Comparison of ENCODE assay signal across 18 mouse cellular contexts in the genomic region with DNA sequence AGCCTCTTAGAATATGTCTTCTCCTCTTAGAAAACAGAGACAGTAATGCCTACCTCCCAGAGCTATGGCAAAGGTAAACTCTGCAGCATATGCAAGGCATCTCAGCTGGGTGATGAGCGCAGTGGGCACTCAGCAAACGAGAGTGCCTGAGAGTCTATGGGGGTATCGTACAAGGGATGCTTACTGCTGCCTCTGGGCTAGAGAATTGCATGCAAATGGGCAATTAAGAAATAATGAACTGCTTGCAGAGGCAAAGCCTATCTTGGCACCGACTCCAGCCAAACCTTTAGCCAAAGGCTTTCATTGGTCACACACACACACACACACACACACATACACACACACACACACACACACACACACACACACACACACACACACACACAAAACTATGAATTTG.
DNase-seq lines count a peak whose midpoint lies in the region; ATAC-seq and TF ChIP-seq lines count a peak whose summit lies in the region.
"Had no signal": no experiment of that assay in that cellular context is flagged by ENCODE, and none has a peak within 500 bp of the region (broad histone marks: within the 10 kb centered on the region; RNA-seq: fewer than 3 reads in every experiment).

No protein-coding gene starts in this region.

- no peaks in the 10 kb centered on the region for H3K36me3 ChIP-seq in hindbrain, postnatal 0 days (ENCODE audit: insufficient read depth, low read length)
- H3K36me3 ChIP-seq in hindbrain, embryonic 11.5 days (ENCODE audit: control insufficient read depth, insufficient read depth, low read length): no peaks in the 10 kb centered on the region
- no peaks in the 10 kb centered on the region for H3K36me3 ChIP-seq in neural tube, embryonic 14.5 days (ENCODE audit: control insufficient read depth, insufficient read depth, low read length)
- H3K36me3 ChIP-seq in forebrain, postnatal 0 days (ENCODE audit: insufficient read depth): no peaks in the 10 kb centered on the region
- H3K36me3 ChIP-seq: midbrain, embryonic 12.5 days; stomach, embryonic 15.5 days had no signal

- WGBS in hindbrain, postnatal 0 days: 30% methylated on average over 4 of the region's 4 CpGs
- 79% methylated on average over 4 of the region's 4 CpGs for WGBS in hindbrain, embryonic 11.5 days
- 24% methylated on average over 4 of the region's 4 CpGs for WGBS in neural tube, embryonic 14.5 days
- 13% methylated on average over 4 of the region's 4 CpGs for WGBS in forebrain, postnatal 0 days

- no peak overlapping the region for H3K9ac ChIP-seq in hindbrain, postnatal 0 days (replicated peaks; ENCODE audit: low read length)
- H3K9ac ChIP-seq in hindbrain, embryonic 11.5 days (ENCODE audit: low read depth, low read length): no peak overlapping the region
- no peak overlapping the region for H3K9ac ChIP-seq in neural tube, embryonic 14.5 days (replicated peaks; ENCODE audit: low read depth, low read length)
- no peak overlapping the region for H3K9ac ChIP-seq in forebrain, postnatal 0 days
- H3K9ac ChIP-seq: midbrain, embryonic 12.5 days; stomach, embryonic 15.5 days had no signal

- peak; percentile 63 for DNase-seq in hindbrain, postnatal 0 days (ENCODE audit: low spot score)
- DNase-seq in hindbrain, embryonic 11.5 days (ENCODE audit: low spot score): no peak
- no peak for DNase-seq in neural tube, embryonic 10.5 days (ENCODE audit: extremely low spot score, low spot score)
- peak; percentile 10 for DNase-seq in brain, embryonic 18.5 days (ENCODE audit: low read depth, low spot score)
- DNase-seq in forebrain, postnatal 0 days: peak; percentile 64
- DNase-seq in gastrocnemius, postnatal 10 days: no peak
- DNase-seq: adrenal gland, adult 2 months; cerebellum, adult 11 months; heart, adult 18-20 months; heart, postnatal 36 days; kidney, adult 11 months; liver; lung, postnatal 10 days; right cerebral cortex, postnatal 14 days; thymus, adult 18-20 months had no signal

- no peak overlapping the region for H3K4me3 ChIP-seq in hindbrain, postnatal 0 days (ENCODE audit: low read length)
- no peak overlapping the region for H3K4me3 ChIP-seq in hindbrain, embryonic 11.5 days (ENCODE audit: low read depth, low read length)
- H3K4me3 ChIP-seq in neural tube, embryonic 14.5 days (ENCODE audit: low read depth, low read length): no peak overlapping the region
- H3K4me3 ChIP-seq in forebrain, postnatal 0 days (ENCODE audit: low read depth, low read length): no peak overlapping the region
- H3K4me3 ChIP-seq: midbrain, embryonic 12.5 days; stomach, embryonic 15.5 days had no signal

- TF ChIP-seq CTCF in hindbrain, postnatal 0 days (IDR thresholded peaks at IDR 0.05; ENCODE audit: low read depth): no peak
- TF ChIP-seq CTCF in forebrain, postnatal 0 days (IDR thresholded peaks at IDR 0.05; ENCODE audit: low read depth): no peak

- H3K4me1 ChIP-seq in hindbrain, postnatal 0 days (ENCODE audit: insufficient read depth, low read length): 0 out of 2 replicates have a peak, but pooled peaks cover 3% of the 10 kb centered on the region
- H3K4me1 ChIP-seq in hindbrain, embryonic 11.5 days (replicated peaks; ENCODE audit: control insufficient read depth, insufficient read depth, low read length): no peaks in the 10 kb centered on the region
- peaks cover 5% of the 10 kb centered on the region; the same call in 1 of the 2 replicates for H3K4me1 ChIP-seq in neural tube, embryonic 14.5 days (ENCODE audit: control insufficient read depth, insufficient read depth, low read length)
- H3K4me1 ChIP-seq in forebrain, postnatal 0 days (ENCODE audit: insufficient read depth): no peaks in the 10 kb centered on the region
- H3K4me1 ChIP-seq: midbrain, embryonic 12.5 days; stomach, embryonic 15.5 days had no signal

- H3K27me3 ChIP-seq in hindbrain, postnatal 0 days (ENCODE audit: insufficient read depth, low read length): no peaks in the 10 kb centered on the region
- no peaks in the 10 kb centered on the region for H3K27me3 ChIP-seq in hindbrain, embryonic 11.5 days (ENCODE audit: control insufficient read depth, insufficient read depth, low read length)
- H3K27me3 ChIP-seq in neural tube, embryonic 14.5 days (ENCODE audit: control insufficient read depth, insufficient read depth, low read length): no peaks in the 10 kb centered on the region
- no peaks in the 10 kb centered on the region for H3K27me3 ChIP-seq in forebrain, postnatal 0 days (ENCODE audit: insufficient read depth, low read length)
- H3K27me3 ChIP-seq: midbrain, embryonic 12.5 days; stomach, embryonic 15.5 days had no signal

- H3K27ac ChIP-seq in hindbrain, postnatal 0 days: no peak overlapping the region
- H3K27ac ChIP-seq in hindbrain, embryonic 11.5 days (ENCODE audit: low read depth, low read length): no peak overlapping the region
- no peak overlapping the region for H3K27ac ChIP-seq in neural tube, embryonic 14.5 days (ENCODE audit: low read depth, low read length)
- no peak overlapping the region for H3K27ac ChIP-seq in forebrain, postnatal 0 days (ENCODE audit: low read depth, low read length)
- H3K27ac ChIP-seq: midbrain, embryonic 12.5 days; stomach, embryonic 15.5 days had no signal

- no peak for ATAC-seq in hindbrain, postnatal 0 days
- ATAC-seq in hindbrain, embryonic 11.5 days (ENCODE audit: low FRiP score): no peak
- ATAC-seq in neural tube, embryonic 14.5 days (ENCODE audit: low read depth): peak; percentile 60; the same call in 1 of the 2 replicates
- ATAC-seq in forebrain, postnatal 0 days: no peak; the same call in 1 of the 2 replicates

- no peak overlapping the region for H3K4me2 ChIP-seq in hindbrain, postnatal 0 days (ENCODE audit: low read depth, low read length)
- no peak overlapping the region for H3K4me2 ChIP-seq in hindbrain, embryonic 11.5 days (replicated peaks; ENCODE audit: low read depth, low read length)
- H3K4me2 ChIP-seq in neural tube, embryonic 14.5 days (ENCODE audit: low read depth, low read length): no peak overlapping the region
- no peak overlapping the region for H3K4me2 ChIP-seq in forebrain, postnatal 0 days (ENCODE audit: low read depth)
- H3K4me2 ChIP-seq: midbrain, embryonic 12.5 days; stomach, embryonic 15.5 days had no signal

- H3K9me3 ChIP-seq in hindbrain, postnatal 0 days (ENCODE audit: low read length): no peaks in the 10 kb centered on the region
- no peaks in the 10 kb centered on the region for H3K9me3 ChIP-seq in hindbrain, embryonic 11.5 days (ENCODE audit: control insufficient read depth, low read length)
- H3K9me3 ChIP-seq in neural tube, embryonic 14.5 days (ENCODE audit: control insufficient read depth, low read length): no peaks in the 10 kb centered on the region
- H3K9me3 ChIP-seq in forebrain, postnatal 0 days (ENCODE audit: low read length): no peaks in the 10 kb centered on the region
- H3K9me3 ChIP-seq: midbrain, embryonic 12.5 days; stomach, embryonic 15.5 days had no signal

Comparison
In these comparisons a context has a peak if more than half of its experiments do, and no peak if none do; other contexts are left out.
1. DNase-seq: peak in hindbrain, postnatal 0 days (single experiment), brain, embryonic 18.5 days (single experiment) and forebrain, postnatal 0 days (single experiment); none in hindbrain, embryonic 11.5 days (single experiment), neural tube, embryonic 10.5 days (single experiment) and gastrocnemius, postnatal 10 days (single experiment).